ENCODE assay signal across 18 mouse cellular contexts in the genomic region with DNA sequence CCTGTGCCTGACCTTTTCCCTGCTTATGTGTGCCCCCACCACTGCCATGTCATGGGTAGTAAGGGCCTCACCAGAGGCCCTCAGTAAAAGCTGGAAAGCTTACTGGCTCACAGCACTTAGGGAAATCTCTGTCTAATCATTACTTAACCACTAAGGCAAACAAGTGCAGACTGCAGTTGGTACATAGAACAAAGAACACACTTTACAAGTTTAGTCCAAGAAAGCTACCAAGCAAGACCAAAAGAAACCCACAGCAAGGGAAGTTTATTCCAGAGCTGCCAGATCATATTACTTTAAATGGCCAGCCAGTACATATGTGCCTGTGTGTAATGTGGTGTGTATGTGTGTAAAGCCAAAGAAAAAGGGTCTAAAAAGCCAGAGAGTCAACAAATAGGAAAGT. TPM values are rescaled to one million over a fixed set of nuclear protein-coding genes. Genes with fewer than 3 reads are reported as not detected.
A peak's percentile ranks its signal among the peaks of the same experiment; 100 is the strongest.
DNase-seq lines count a peak whose midpoint lies in the region; ATAC-seq lines count a peak whose summit lies in the region.
"Had no signal": no experiment of that assay in that cellular context is flagged by ENCODE, and none has a peak within 500 bp of the region (broad histone marks: within the 10 kb centered on the region; RNA-seq: fewer than 3 reads in every experiment).

No protein-coding gene starts in this region.

- no peaks in the 10 kb centered on the region for H3K27me3 ChIP-seq in heart, embryonic 15.5 days
- no peaks in the 10 kb centered on the region for H3K27me3 ChIP-seq in kidney, embryonic 14.5 days (ENCODE audit: control insufficient read depth, insufficient read depth, low read length)
- H3K27me3 ChIP-seq in liver, embryonic 16.5 days (ENCODE audit: control insufficient read depth, insufficient read depth, low read depth, low read length): no peaks in the 10 kb centered on the region
- no peaks in the 10 kb centered on the region for H3K27me3 ChIP-seq in neural tube, embryonic 15.5 days (replicated peaks)
- H3K27me3 ChIP-seq: neural tube, embryonic 13.5 days had no signal

- H3K4me1 ChIP-seq in heart, embryonic 15.5 days (replicated peaks): peaks cover 30% of the 10 kb centered on the region
- no peaks in the 10 kb centered on the region for H3K4me1 ChIP-seq in brown adipose tissue, adult 24 weeks (ENCODE audit: control insufficient read depth, insufficient read depth, insufficient read length, low read length)
- peaks cover 10% of the 10 kb centered on the region for H3K4me1 ChIP-seq in kidney, embryonic 14.5 days (ENCODE audit: control insufficient read depth, insufficient read depth, low read length)
- peaks cover 20% of the 10 kb centered on the region for H3K4me1 ChIP-seq in liver, embryonic 16.5 days (ENCODE audit: control insufficient read depth, low read depth, low read length)
- peaks cover 12% of the 10 kb centered on the region for H3K4me1 ChIP-seq in neural tube, embryonic 15.5 days

- DNase-seq in heart, adult 8-10 months (ENCODE audit: low spot score): no peak
- DNase-seq in frontal cortex, postnatal 25 days (ENCODE audit: low spot score in 2 of 2): no peak
- no peak for DNase-seq in layer of hippocampus, postnatal 36 days
- DNase-seq: cerebellum, adult 11-12 months; right cerebral cortex, adult 18-20 months; thymus, postnatal 14 days had no signal

- no peak overlapping the region for H3K4me2 ChIP-seq in heart, embryonic 15.5 days
- H3K4me2 ChIP-seq in kidney, embryonic 14.5 days (replicated peaks; ENCODE audit: low read depth, low read length): no peak overlapping the region
- H3K4me2 ChIP-seq in liver, embryonic 16.5 days (ENCODE audit: low read depth, low read length): no peak overlapping the region
- no peak overlapping the region for H3K4me2 ChIP-seq in neural tube, embryonic 15.5 days
- H3K4me2 ChIP-seq: heart, embryonic 11.5 days; hindbrain, embryonic 14.5 days; neural tube, embryonic 13.5 days had no signal

- no peak for ATAC-seq in heart, embryonic 15.5 days (replicated peaks; ENCODE audit: insufficient number of reproducible peaks, insufficient read depth, low FRiP score, low read depth)
- no peak; the same call in 1 of the 2 replicates for ATAC-seq in kidney, embryonic 14.5 days (ENCODE audit: low FRiP score, low TSS enrichment)
- ATAC-seq in liver, embryonic 16.5 days (ENCODE audit: low read depth): peak; percentile 70
- ATAC-seq in neural tube, embryonic 15.5 days (ENCODE audit: low FRiP score): no peak
- ATAC-seq: midbrain, embryonic 16.5 days had no signal

- no peak overlapping the region for H3K4me3 ChIP-seq in heart, embryonic 15.5 days
- H3K4me3 ChIP-seq in brown adipose tissue, adult 24 weeks (ENCODE audit: insufficient read depth, low read depth, low read length): no peak overlapping the region
- H3K4me3 ChIP-seq in kidney, embryonic 14.5 days (ENCODE audit: low read length): no peak overlapping the region
- no peak overlapping the region for H3K4me3 ChIP-seq in liver, embryonic 16.5 days (ENCODE audit: low read depth, low read length)
- H3K4me3 ChIP-seq in neural tube, embryonic 15.5 days (replicated peaks): no peak overlapping the region
- H3K4me3 ChIP-seq: erythroblast, embryonic 14.5 days; neural tube, embryonic 13.5 days had no signal

- no peaks in the 10 kb centered on the region for H3K36me3 ChIP-seq in heart, embryonic 15.5 days
- H3K36me3 ChIP-seq in kidney, embryonic 14.5 days (ENCODE audit: control insufficient read depth, insufficient read depth, low read length): peaks cover 9% of the 10 kb centered on the region; the same call in 1 of the 2 replicates
- peaks cover 6% of the 10 kb centered on the region; the same call in 1 of the 2 replicates for H3K36me3 ChIP-seq in liver, embryonic 16.5 days (ENCODE audit: control insufficient read depth, insufficient read depth)
- no peaks in the 10 kb centered on the region for H3K36me3 ChIP-seq in neural tube, embryonic 15.5 days
- H3K36me3 ChIP-seq: neural tube, embryonic 13.5 days had no signal

- H3K9ac ChIP-seq in heart, embryonic 15.5 days: no peak overlapping the region
- no peak overlapping the region for H3K9ac ChIP-seq in kidney, embryonic 14.5 days (ENCODE audit: low read depth, low read length)
- no peak overlapping the region for H3K9ac ChIP-seq in liver, embryonic 16.5 days (ENCODE audit: low read depth, low read length)
- H3K9ac ChIP-seq in neural tube, embryonic 15.5 days (replicated peaks): no peak overlapping the region
- H3K9ac ChIP-seq: hindbrain, embryonic 14.5 days; neural tube, embryonic 13.5 days had no signal

- H3K9me3 ChIP-seq in heart, embryonic 15.5 days (replicated peaks): no peaks in the 10 kb centered on the region
- H3K9me3 ChIP-seq in kidney, embryonic 14.5 days (ENCODE audit: control insufficient read depth, low read length): no peaks in the 10 kb centered on the region
- H3K9me3 ChIP-seq in liver, embryonic 16.5 days (replicated peaks; ENCODE audit: control insufficient read depth, low read length): no peaks in the 10 kb centered on the region
- H3K9me3 ChIP-seq in neural tube, embryonic 15.5 days (replicated peaks): no peaks in the 10 kb centered on the region
- H3K9me3 ChIP-seq: G1E; neural tube, embryonic 13.5 days had no signal

- peak overlapping the region; percentile 5; the same call in 1 of the 2 replicates for H3K27ac ChIP-seq in heart, embryonic 15.5 days
- 0 out of 2 replicates have a peak overlapping the region, but pooled peaks have one; percentile 36 for H3K27ac ChIP-seq in brown adipose tissue, adult 24 weeks (replicated peaks; ENCODE audit: low read depth, low read length)
- peak overlapping the region; percentile 86 for H3K27ac ChIP-seq in kidney, embryonic 14.5 days (ENCODE audit: low read depth, low read length)
- H3K27ac ChIP-seq in liver, embryonic 16.5 days (ENCODE audit: low read length): peak overlapping the region; percentile 83
- no peak overlapping the region for H3K27ac ChIP-seq in neural tube, embryonic 15.5 days (replicated peaks)
- H3K27ac ChIP-seq: hindbrain, embryonic 14.5 days; macrophage; neural tube, embryonic 13.5 days had no signal

RNA-seq across cellular contexts. Expression of a gene that starts 6.3 kb away (rescaled TPM):
- polyA plus RNA-seq in heart, embryonic 15.5 days (2015; fragmentation: Nextera tagmentation; extraction: Ambion mirVana): 14.8 and 17.1 TPM in 2 replicates
- total RNA-seq in heart, adult 8-10 months (2022): 10 to 100 TPM; 20.7 to 23.9 (median 23.1) TPM
- 5.9 and 11.6 TPM in 2 replicates for polyA plus RNA-seq in brown adipose tissue, adult 24 weeks (2012; ENCODE audit: insufficient read depth, insufficient read length, missing spikeins)
- polyA plus RNA-seq in kidney, embryonic 14.5 days (2014; fragmentation: Nextera tagmentation; extraction: Ambion mirVana): 22.3 and 31.8 TPM in 2 replicates
- polyA plus RNA-seq in liver, embryonic 16.5 days (2015; fragmentation: Nextera tagmentation; extraction: Ambion mirVana): 7.6 and 9.9 TPM in 2 replicates
- polyA plus RNA-seq in neural tube, embryonic 15.5 days (2015; fragmentation: Nextera tagmentation; extraction: Ambion mirVana): 6.5 and 8.5 TPM in 2 replicates
- 10 to 100 TPM in 1 of 2 experiments, 1 to 10 TPM in 1; 8.3 to 12.8 TPM for total RNA-seq in layer of hippocampus, postnatal 36 days (2021)

RNA-seq across cellular contexts. Expression of a gene that starts 47.8 kb away (rescaled TPM):
- 12.5 and 13.8 TPM in 2 replicates for polyA plus RNA-seq in heart, embryonic 15.5 days (2015; fragmentation: Nextera tagmentation; extraction: Ambion mirVana)
- 1 to 10 TPM; 2.5 to 4.7 (median 4.1) TPM for total RNA-seq in heart, adult 8-10 months (2022)
- polyA plus RNA-seq in brown adipose tissue, adult 24 weeks (2012; ENCODE audit: insufficient read depth, insufficient read length, missing spikeins): 2.1 and 3.4 TPM in 2 replicates
- polyA plus RNA-seq in kidney, embryonic 14.5 days (2014; fragmentation: Nextera tagmentation; extraction: Ambion mirVana): 19.3 and 24.5 TPM in 2 replicates
- 8.2 and 11.4 TPM in 2 replicates for polyA plus RNA-seq in liver, embryonic 16.5 days (2015; fragmentation: Nextera tagmentation; extraction: Ambion mirVana)
- polyA plus RNA-seq in neural tube, embryonic 15.5 days (2015; fragmentation: Nextera tagmentation; extraction: Ambion mirVana): 13.9 and 16.9 TPM in 2 replicates
- total RNA-seq in layer of hippocampus, postnatal 36 days (2021): 10 to 100 TPM in 1 of 2 experiments, 1 to 10 TPM in 1; 8.8 to 10.4 TPM
